Mouse (Mus musculus) yolk sac, embryonic 10.5 days (tissue): ENCODE data around the gene Eefsec.

Source experiments
- DNase-seq: peaks from one replicate; pipeline ENCODE4 v3.0.0-alpha.2; 2017; ENCODE audit warnings: low spot score

Gene Eefsec

DNA sequence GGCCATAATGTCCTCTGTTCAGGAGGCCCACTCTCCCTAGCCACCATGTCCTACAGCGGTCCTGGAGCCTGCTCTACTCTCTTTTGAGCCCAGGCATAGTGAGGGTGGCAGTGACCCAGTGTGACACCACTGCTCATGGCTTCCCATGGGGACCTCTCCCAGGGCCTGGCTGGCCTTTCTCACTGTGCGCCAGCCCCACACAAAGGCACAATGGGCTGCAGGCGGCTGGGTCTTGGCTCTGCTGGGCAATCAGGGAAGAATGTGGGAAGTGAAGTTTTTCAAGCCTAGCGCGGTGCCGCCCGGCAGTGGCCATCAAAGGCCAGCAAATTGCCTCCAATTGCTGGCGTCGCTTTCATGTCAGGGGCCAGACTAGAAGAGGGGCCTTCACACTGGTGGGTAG lies 184.2 kb downstream of the Eefsec start:
- no peak for DNase-seq

DNA sequence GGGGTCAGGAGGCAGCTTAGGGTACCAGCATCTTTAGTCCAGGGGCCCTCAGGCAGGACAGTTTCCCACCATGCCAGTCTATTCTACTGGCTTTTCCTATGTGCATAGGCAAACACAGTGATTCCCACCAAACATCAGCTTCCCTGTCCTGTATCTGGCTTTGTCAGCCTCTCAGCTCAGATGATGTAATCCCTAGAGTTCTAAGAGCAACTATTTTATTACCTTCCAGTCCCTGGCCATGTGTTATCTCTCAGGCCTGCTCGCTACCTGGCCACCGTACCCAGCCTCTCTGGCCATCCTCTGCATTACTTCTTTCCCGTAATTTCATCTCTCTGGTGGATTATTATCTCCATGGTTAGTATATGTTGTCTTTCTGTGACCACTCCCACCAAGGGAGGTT lies 185.7 kb downstream of the Eefsec start:
- DNase-seq = no peak

DNA sequence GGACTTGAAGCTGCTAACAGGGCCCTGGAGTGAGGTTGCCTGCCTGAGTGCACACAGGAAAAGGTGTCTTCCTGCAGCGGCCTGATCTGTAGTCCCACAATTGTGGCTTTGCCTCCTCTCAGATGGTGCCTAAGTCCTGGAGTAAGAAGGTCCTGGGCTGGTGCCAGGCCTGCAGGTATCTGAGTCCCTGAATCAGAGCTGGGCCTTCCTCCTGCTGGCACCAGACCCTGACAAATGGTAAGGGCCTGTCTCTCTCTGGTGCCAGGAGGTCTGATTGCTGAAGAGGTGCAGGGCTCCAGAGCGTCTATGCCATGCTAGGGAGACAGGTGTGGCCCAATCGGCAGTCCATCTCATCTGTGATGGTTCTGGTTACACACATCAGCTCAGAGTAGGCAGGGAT lies 186.7 kb downstream of the Eefsec start:
- no peak for DNase-seq

DNA sequence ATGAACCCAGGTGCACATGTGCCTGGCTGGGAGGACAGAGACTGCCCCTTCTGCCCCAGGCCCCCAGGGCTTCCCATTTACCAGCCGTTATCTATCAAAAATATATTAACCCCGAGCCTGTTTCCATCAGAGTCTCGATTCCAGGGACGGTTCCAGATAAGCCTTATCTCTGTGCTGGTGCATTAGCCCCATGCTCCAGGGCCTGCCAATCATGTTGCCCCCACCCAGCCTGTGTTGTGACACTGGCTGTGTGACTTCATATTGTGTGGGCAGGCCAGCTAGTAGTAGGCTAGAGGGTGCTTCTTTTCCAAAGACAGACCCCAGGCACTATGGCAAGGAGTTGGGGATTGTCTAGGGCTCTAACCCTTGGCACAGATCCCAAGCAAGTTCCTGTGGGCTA lies 190.9 kb downstream of the Eefsec start:
- DNase-seq = no peak

DNA sequence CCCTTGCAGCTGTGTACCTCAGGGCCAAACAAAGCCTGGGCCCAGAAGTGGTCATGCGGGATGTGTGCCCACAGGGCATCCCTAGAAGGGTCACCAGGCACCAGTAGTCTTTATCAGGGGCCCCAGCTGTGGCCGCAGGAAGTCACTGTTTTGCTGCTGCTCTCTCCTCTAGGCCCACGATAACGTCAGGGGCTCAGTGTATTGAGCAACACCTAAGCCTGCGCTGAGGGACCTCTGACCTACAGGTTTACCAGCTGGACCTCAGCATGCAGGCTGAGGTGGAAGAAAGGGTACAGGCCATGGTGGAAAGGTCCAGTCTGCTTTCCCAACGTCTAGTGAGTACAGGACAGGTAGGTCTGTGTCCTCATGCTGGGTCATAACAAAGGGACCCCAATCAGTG lies 192.3 kb downstream of the Eefsec start:
- peak; percentile 65 for DNase-seq

DNA sequence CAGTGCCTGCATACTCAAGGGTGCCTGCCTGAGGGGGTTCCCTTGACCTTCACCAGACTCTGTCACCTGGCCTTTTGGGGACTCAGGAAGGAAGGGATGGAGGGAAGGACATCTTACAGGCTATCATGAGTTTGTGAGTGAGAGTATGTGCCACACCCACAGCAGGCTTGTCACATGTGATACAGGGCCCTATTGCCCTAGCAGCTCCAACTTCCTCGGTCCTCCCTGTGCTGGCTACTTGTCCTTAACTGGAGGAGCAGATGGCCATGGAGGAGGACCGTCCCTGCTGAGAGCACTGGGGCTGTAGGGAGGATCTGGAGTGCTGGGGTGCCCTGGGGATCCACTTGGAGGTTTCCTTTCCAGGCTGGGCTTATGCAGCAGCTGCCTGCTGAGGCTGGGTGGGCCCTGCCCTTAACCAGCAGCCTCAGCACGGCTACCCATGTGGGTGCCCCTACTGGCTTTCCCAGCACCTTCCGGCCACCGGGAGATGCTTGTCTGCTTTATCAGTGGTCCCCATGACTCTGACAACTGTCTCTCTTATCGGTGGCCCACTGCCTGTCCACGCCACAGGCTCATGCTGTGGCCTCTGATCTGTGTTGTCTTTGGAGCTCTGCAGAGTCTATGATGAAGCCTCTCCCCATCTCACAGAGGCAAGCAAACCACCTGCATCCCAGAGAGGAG lies 194.4 kb downstream of the Eefsec start:
- no peak for DNase-seq

DNA sequence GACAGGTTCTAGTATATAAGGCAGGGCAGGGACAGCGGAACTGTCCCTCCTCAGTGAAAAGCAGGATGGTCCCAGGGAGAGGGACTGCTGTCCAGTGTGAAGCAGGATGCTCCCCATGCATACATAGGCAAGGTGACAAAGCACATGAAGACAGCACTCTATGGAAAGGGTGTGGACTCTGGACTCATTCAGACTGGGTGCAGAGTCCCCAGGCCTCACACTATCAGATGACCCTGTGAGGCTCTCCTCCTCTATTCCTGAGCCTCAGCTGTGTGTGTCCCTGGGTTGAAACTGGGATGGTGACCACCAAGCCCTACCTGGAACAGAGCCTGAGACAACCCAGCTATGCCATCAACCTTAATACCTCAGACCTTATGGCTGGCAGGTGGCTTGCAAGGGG lies 194.9 kb downstream of the Eefsec start:
- DNase-seq = peak; percentile 43

DNA sequence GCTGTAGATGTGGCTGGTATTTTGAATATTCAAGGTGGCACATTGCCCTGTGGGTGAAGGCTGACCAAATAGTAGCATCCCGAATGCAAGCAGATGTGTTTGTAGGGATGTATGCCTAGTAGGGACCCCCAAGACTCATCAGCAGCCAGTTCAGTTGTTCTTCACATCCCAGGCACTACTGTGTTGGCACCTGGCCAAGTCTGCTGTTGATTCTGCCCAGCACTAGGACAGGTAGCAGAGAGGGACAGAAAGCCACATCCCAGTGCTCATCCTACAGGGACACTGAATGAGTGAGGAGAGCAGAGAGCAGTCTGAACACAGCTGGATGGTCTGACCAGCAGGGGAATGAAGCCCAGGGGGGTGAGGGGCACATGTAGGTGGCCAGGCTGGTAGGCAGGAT lies 197.1 kb downstream of the Eefsec start:
- no peak for DNase-seq

DNA sequence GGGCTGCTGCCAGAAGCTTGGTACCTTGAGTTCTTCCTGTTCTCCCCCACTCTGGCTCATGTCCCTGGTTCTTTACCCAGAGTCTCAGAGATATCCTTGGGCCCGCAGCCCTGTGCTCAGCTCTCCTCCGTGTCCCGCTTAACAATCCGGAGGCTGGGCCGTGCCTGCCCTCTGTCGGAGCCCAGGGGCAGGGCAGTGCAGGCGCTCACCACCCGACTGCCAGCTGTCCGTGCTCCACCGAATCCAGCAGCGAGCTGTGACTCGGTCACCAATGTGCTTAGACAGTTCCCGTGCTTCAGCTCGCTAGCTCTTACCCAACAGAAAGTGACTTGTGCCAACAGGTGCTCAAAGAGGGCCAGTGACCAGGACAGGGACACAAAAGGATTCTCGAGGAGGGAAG lies 203.7 kb downstream of the Eefsec start:
- peak; percentile 34 for DNase-seq

DNA sequence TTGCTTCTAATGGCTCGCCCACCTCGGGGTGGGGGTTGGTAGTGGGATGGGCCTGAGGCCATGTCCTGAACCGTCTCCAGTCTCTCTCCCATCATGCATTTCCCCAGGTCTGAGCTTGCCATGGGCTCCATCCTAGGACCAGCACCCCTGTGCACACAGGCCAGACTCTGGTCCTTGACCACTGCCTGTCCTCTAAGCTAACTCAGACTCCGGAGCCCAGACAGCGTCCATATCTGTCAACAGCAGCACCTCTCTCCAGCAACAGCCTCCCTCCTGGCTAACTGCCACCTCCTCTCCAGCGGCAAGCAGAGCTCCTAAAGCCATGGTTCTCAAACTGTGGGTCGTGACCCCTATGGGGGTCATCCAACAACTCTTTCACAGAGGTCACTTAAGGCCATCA lies 209.8 kb downstream of the Eefsec start:
- DNase-seq = no peak

DNA sequence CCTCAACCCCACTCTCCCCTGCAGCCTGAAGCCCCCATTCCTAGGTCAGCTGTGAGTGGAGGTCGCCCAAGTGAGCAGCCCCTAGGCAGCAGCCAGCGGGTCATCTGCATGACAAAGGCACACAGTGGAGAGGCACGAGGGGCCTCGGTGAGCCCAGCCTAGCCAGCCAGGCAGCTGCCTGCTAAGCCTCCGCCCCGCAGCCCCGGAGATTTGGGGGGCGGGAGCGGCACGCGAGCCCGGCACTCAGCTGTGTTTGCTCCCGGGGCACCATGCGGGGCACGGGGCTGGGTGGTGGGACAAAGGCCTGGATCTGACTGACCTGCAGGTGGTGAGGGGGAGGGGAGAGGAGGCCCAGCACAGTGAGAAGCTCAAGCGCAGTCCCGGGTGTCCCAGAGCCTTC lies 210.4 kb downstream of the Eefsec start:
- no peak for DNase-seq

DNA sequence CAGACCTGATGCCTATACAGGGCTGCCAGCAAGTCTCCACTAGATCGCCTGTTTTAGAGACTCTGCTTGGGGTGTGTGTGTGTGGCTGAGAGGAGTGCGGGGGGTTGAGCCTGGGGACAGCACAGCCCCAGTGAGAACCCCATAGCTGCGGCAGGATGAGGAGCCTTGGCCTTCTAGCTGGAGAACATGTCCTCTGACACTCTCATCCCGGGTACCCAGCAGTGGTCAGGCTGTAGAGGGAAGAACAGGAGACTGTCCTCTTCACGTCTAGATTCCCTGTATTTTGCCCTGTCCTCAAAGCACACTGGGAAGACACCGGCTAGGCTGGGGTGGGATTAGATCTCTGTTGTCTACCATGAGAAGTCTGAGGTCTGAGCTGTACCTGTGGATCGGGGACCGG lies 210.9 kb downstream of the Eefsec start:
- no peak for DNase-seq

DNA sequence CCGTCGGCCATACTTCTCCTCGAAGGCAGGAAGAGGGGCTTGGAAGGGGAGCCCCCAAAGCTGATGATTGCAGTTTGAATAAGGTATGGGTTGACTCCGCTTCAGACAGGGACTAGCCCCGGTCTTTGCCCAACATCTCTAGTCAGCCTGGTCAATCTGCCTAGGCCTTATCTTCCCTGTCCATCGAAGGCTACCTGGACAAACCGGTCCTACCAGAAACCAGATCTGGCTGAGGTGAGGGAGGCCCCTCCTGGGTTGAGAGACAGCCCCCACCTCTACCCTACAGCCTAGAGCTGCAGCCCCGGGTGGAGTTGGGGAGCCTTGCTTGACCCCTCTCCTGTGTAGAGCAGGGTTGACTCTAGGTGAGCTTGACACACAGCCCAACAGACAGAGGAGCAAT lies 212.3 kb downstream of the Eefsec start:
- no peak for DNase-seq

DNA sequence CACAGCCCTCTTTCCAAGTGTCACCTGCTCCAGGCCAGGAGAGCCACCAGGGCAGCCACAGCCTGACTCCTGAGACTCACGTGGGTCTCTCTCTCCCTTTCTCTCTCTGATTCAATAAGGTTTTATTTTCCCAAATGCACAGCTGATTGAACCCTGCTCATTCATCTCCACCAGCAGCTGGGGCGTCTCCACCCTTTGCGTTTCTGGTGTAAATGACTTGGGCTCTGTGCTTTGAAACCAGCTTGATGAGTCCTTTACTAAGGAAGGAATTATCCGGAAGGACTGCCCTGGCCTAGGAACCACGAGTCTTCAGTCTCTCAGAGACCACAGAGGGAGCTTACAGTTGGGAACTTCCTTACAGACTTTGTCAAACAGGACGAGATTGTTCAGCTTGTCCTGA lies 214.1 kb downstream of the Eefsec start:
- no peak for DNase-seq

DNA sequence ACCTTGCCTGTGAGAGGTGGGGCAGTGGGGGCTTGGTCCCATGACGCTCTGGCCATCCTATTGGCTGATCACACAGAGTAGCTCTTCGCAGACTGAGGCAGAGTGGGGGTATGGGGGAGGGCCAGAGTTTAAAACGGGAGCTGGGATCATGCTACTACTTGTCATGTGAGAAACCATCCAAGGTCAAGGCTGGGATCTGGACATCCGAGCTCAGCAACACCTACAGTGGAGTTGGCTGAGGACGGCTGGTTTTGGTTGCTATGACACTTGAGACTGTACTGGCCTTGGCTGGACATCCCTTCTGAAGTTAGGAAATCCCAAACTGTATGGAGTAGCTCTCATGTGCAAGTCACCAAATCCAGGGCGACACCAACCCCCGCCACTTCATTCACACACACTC lies 214.5 kb downstream of the Eefsec start:
- DNase-seq = no peak

DNA sequence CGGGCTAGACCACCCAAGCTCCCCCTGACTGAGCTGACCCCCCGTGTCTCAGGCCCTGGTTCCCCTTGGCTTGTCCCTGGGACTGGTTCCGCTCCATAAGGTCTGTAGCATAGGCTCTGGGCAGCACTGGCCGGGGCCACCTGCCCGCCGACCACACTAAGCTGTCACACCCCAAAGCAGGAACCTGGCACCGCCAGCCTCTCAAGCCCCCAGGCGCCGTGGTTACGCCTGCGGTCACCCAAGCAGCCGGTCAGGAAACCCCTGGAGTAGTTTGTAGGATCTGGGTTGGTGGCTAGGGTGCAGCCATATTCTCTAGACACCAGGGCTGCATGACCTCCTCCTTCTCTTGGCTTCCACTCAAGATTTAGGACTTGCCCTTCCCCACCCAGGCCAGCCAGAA lies 217.1 kb downstream of the Eefsec start:
- no peak for DNase-seq

DNA sequence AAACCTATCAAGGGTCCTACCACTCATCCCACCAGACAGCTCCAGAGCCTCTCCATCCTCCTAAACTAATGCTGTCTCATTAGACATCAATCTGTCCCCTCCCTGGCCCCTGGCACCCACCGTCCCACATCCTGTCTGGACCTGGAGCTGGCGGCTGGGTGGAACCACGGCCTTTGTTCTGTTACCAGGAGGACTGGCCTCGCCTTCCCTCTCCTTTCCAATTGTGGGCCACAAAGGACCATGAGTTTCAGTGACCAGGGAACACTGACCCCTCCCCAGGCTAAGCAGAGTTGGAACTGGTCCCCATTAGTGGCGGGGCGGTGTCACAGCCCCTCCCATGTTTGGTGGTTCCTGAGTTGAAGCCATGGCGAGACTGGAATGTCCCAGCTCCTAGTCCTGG lies 218.8 kb downstream of the Eefsec start:
- no peak for DNase-seq

DNA sequence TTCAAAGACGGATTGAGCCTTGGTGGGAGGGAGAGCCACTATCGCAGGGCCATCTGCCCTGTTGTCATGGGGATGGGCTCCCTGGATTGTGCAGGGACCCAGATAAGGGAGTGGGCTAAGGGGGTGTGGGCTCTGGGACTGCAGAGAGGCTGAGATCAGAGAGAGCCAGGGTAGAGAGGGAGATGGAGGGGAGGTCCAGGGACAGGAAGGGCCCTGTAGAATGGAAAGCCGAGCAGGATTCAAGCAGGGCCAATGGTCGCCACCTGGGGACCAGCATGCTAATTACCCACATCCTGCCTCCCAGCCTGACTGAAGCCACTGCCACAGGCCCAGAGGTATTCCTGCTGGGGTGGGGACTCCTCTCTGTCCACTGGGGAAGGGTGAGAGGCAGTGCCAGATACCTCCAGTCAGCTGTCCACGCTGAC lies 219.8 kb downstream of the Eefsec start:
- no peak for DNase-seq

DNA sequence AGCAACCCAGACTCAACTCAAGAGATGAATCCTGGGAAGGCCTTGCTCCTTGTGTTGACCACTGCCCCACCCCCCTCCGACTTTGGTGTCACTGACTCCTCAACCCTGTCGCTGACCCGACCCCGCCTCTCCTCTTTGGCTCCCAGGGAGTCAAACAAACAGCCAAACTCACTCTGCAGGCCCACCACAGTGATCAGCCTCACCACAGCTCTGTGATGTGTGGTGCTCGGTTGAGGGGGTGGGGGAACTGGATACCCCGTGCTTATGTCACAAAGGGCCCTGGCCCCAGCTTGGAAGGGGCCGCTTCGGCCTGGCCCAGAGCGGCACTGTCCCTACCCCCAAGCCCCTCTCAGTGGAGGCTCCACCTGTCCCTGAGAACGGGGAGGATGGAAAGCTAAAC lies 224.4 kb downstream of the Eefsec start, which contains the start of gene Dnajb8:
Gene Dnajb8 (plus strand): TSS at position 301 of the 400 bp plus-strand sequence.
- DNase-seq = no peak

DNA sequence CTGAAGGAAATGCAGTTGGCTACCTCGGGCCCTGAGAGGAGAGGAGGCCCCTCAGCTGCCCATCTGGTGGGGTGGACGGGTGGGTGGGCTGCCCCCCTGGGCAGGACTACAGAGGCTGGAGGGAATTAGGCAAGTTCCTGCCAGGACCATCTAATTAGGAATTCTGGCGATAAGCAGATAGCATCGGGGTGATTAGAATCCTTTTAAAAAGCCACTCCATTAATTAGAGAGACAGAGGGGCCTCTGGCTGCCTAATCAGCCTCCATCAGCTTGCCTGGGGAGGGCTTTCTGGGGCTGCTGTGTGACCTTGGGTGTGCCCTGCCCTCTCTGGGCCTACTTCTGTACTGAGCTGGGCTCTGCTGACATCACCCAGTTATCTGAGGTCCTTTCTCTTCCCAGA lies 227.2 kb downstream of the Eefsec start:
- DNase-seq = no peak

DNA sequence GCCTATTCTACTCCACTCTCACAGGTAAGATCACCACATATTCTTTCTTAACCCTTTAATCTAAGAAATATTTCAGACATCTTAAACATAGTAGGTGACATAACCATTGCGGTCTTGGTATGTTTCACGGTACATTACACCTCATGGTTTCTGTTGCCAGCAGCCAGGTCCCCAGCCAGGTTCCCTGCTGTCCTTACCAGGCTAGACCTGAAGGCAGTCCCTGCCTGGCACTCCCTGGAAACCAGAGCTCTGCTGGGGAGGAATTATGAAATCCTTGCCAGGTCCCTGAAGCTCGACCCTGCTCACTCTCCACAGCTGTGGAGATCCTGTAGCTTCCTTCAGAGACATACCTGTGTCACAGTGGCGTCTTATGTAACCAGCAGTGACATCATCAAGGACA lies 230.1 kb downstream of the Eefsec start:
- DNase-seq = no peak

DNA sequence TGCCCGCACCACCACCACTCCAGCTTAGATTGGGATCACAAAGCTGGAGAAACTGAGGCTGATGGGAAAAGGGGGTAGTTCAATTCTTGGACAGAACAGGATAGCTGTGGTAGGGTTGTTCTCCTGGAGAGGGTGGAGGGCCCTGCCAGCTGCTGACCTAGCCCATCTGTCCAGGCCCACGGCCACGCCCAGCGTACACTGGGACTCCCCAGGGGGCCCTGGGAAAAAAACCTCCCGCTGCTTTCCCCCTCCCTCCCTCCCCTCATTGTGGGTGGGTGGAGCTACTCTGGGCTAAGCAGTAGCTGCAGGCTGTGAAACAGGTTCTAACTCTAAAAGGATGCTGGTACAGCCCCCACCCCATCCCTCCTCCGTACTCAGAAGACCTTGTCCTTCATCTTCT lies 230.5 kb downstream of the Eefsec start:
- no peak for DNase-seq

DNA sequence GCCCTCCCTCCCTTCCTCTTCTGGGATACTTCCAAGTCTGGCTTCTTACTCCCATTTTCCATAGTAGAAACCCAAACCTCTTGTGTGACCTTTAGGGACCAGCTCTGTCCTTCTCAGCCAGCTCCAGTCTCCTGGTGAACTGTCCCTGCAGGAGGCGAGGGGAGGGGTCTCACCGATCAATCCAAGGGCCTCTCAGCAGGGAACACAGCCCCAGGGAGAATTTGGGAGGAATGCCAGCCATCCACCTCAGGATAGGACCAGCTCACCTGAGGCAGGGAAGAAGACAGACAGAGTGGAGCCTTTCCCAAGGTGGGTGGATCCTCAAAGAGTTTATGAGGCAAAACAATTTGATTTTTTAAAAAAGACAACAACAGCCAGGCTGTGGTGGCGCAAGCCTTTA lies 236.2 kb downstream of the Eefsec start:
- DNase-seq = no peak

DNA sequence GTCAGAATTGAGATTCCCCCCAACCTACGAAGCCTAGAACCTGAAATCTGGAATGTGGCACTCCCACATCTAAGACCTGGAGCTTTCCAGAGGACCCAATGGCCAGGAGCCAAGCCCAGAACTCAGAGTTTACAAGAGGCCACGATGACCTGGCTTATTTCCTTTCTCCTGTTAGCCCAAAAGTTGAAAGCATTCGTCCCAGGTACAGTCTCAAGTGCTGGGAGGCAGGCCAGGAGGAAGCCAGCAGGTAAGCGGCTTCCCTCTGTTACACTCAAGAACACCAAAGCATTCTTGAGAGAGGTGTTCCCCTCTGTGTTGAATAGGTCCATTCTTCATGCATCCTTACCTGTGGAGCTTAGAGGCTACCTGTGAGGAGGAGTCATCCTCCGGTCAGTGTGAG lies 236.9 kb downstream of the Eefsec start:
- DNase-seq = no peak

DNA sequence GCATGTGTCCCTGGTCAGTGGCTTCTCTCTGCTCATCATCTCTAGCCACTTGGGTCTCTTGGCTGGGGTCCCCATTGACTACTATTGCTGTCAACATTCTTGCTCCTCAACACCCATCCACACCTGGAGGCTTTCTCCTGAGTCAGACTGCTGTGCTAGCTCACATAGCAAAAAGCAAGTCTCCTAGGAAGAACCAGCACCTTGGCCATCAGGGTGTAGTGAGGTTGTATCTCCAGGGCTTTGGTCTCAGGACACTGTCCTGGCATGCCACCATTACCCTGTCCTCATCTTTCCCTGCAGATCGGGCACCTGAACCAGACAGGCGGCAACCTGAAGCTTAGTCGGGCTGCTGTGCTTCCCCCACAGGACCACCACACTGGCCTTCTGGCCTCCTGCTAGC lies 238.0 kb downstream of the Eefsec start:
- DNase-seq = no peak
